Mouse (Mus musculus): ENCODE results near the gene Map3k5.

- no peak for TF ChIP-seq CTCF (IDR thresholded peaks at IDR 0.05)
- peak; percentile 99 for TF ChIP-seq EP300 (IDR thresholded peaks at IDR 0.05)
These were observed 170.1 kb downstream of the Map3k5 start for GRCm38 (mm10) chr10:20104271-20104931.
